Mouse (Mus musculus) urinary bladder, adult 2 months (tissue): Measurements from ENCODE around the gene Rhobtb1. TPM values are rescaled to one million over a fixed set of nuclear protein-coding genes. Genes with fewer than 3 reads are reported as not detected.

ENCODE experiments used
- DNase-seq: peaks from one replicate; pipeline ENCODE4 v3.0.0; 2022; ENCODE audit warnings: low spot score
- polyA plus RNA-seq: library from polyadenylated mRNA; depleted of rRNA; stranded (reverse); fragments of >200 nt; gene quantifications from 2 replicates; pipeline ENCODE4 v1.2.3, GENCODE M21; 2012

Gene Rhobtb1
- polyA plus RNA-seq, 1 experiment: 14.0 TPM

DNA sequence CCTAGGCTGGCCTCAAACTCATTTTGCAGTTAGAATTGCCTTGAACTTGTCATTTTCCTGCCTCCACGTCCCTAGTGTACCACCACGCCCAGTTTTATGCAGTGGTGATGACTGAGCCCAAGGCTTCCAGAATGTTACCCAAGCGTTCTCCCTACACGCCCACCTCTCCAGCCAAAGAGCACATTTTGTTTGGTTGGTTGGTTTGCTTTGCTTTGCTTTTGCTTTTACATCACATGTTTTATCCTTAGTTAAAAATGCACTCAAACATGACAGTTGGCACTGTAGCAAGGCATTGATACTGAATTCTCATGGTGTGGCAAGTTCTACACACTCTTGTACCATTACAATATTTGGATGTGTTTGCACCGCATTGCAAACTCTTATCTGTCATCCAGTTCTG is 12.0 kb downstream of the Rhobtb1 start:
- DNase-seq: no peak

DNA sequence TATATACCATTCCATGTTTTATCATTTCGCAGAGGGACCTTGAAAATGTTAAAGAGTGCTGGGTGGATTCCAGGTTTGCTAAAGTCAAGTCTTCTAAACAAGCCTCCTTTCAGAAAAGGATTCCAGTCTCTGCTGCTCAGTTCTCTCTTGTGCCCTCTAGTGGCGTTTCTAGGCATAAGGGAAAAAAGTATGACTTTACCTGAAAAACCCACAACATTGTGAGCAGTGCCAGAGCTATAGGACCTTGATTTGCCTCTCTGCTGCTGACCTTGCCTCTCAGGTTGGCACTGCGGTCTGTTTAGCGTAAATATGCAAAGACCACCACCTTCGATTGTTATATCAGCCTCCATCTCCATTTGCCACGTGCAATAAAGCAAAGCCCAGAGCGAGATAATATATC is 13.9 kb downstream of the Rhobtb1 start:
- DNase-seq: no peak

DNA sequence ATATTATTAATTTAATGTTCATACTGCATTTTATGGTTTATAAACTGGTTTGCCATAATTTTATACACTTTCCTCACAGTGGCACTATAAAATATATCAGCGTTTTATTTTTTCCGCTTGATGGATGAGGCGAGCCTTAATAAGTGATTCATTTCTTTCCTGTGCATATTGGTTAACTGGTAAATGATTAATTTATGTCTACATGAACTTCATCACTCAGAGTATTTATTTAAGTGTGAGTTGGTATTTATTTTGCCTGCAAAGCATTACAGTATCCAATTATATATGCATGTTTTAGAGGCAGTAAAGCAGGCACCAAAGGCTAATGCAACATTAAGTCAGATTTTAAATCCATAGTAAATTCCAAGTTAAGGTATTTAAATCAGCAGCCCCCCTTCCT is 14.6 kb downstream of the Rhobtb1 start:
- no peak for DNase-seq

DNA sequence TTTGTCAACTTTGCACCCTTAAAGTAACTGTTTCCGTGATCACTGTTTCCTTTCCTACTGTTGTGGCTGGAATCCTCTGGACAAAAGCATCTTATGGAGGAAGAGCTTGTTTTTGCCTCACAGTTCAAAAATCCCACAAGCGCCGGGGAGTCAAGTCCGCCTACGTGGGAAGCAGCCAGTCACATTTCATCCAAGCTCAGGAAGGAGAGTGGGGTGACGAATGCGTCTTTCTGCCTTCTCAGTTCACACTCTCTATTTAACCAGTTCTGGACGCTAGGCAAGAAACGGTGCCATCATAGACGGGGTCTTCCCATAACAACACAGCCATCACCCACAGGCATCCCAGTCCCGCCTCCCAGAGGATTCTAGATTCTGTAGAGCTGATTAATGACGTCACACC is 15.3 kb downstream of the Rhobtb1 start:
- DNase-seq: no peak

DNA sequence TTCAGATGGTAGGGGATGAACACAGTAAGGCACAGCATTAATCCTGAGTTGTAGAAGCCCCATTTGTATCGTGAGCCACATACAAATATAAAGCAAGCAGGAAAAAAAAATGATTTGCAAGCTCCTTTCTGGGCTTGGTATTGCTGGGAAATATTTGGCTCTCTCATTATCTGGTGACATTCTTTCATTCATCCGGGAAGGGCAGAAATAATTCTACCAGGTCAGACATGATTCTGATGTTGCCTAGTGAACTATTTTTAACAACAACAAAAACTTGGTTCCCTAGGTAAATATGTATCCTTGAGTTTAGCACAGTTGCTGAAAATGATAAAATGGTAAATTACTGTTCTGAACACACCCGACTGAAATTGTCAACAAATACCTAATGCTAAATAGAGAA is 21.2 kb downstream of the Rhobtb1 start:
- DNase-seq: no peak

DNA sequence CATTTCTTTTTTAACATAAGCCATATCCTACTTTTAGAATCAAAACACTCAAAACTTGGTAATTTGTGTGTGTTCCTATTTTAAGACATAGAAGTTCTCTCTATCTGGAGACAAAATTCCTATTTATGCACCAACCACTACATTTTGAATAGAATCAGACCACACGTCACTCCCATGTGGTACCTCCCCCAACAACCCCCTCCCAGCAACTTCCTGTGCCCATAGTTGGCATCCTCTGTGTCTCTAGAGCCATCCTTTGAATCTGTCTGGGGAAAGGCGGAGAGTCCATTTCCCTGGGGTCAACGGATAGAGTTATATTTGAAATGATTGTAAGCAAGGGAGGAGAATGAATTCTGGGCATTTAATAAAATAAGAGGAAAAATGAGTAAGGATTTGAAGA is 24.9 kb downstream of the Rhobtb1 start:
- DNase-seq: no peak

DNA sequence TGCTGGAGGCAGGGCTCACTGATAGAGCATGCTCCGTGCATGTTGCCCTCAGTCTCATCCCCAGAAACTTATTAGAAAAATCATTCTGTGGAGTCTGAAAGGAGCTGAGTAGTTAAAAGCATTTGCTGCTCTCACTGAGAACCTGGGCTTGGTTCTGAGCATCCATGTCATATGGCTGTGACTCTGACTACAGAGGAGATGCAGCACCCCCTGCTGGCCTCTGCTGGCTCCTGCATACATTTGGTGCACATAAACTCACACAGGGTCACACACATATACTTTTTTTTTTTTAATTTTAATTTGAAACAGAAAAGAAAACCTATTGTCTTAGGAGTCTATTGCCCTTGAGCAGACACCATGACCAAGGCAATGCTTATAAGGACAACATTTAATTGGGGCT is 28.1 kb downstream of the Rhobtb1 start:
- DNase-seq: no peak

DNA sequence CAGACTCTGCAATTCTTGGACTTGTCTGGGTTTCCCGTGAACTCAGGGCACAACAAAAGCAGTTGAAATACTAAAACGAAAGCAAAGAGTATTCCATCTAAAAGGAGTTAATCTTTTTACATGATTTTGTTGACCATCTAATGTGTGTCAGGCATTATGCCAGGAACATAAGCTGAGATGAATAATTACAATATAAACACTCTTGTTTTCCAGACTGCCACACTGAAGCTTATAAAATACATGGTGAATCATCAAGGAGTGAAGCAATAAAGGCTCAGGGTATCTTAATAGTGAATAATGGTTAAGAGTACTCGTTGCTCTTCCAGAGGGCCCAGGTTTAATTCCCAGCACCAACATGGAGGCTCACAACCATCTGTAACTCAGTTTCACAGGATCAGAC is 29.8 kb downstream of the Rhobtb1 start:
- no peak for DNase-seq

DNA sequence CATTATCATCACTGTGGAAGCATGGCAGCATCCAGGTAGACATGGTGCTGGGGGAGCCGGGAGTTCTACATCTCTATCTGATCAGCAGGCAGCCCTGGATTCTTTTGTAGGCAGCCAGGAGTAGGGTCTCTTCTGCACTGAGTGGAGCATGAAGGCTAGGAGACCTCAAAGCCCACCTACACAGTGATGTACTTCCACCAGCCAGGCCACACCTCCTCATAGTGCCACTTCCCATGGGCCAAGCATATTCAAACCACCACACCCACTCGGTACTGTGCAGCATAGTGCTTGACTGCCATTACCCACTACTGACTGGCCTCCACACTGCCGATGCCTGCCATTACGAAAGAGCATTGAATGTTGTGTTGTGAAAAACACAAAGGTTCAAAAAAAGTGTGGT is 33.7 kb downstream of the Rhobtb1 start:
- DNase-seq: no peak

DNA sequence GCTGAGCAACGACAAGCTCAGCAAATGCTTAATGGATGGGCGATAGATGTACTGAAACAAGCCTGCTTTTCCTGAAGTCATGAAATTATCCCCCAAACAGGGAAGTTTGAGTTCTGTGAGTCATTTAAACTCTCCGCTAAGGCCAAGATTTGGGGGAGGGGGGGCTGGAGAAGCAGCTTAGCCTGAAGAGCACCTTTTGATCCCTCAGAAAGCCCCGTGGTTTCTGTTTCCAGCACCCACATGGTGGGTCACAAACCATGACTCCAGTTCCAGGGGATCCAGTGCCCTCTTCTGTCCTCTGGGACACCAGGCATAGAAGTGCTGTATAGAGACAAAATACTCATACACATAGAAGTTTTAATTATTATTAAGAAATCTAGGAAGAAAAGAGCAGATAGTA is 34.2 kb downstream of the Rhobtb1 start:
- DNase-seq: no peak

DNA sequence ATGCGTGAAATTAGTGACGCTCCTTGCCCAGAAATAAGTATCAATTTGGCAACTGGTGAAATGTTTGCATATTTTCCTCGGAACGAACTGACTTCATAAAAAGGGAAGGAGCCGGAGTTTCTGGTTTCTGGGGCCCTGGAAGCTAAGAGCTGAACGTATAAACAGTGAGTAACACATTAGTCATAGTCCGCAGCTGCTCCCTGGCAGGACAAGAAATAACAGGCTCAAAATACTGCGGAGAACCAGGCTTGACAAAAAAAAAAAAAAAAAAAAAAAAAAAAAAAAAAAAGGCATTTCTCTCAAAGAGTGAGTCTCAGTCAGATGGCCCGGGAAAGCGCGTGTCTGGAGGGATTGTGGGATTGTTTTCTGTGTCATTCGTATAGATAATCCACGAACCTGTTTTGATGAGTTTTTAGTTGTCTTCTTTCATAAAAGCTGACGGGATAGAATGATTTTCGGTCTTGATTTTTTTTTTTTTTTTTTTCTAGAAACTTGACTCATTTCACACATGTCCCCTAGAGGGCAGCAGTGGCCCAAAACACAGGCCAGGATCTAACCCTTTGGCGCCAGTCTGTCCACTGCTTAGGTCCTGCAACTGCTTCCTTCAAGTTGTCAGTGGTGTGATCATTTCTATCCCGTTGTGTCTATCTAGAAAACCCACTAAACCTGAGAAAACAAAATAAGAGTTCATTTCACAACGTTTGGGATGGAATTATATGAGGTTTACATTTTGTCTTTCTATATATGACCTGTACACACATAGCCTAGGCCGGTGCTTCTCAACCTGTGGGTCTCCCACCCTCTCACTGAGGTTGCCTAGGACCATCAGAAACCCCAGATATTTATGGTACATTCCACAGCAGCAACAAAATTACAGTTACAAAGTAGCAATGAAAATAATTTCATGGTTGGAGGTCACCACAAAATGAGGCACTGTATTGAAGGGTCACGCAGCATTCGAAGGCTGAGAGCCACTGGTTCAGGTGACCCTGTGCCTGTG is 35.0 kb downstream of the Rhobtb1 start:
- peak; percentile 38 for DNase-seq

DNA sequence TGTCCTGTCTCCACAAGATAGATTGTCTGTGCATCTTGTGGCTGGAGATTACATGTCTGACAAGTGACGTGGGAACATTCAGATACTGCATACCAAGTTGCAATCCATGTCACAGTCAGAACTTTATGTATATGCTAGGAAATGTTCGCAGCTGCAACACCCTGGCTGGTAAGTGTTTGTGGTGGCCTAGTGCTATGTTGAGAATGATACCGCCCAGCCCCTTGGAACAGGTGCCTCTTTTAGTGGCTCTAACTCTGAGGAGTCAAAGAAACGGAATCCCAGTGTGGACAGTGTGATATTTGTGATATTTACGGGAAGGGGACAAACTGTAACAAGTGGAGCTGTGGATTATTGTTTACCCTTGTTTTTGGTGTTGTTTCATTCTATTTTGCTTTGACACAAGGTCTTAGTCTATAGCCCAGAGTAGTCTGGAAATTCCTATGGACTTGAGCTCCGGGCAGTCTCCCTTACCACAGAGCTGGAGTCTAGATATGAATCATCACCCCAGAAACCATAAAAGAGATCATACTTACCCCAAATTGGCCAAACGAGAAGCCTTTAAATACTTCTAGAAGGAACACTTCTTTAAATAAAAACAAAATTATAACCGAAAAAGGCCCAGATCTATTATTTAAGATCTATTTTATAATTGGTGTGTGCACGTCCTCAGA is 36.7 kb downstream of the Rhobtb1 start:
- no peak for DNase-seq

DNA sequence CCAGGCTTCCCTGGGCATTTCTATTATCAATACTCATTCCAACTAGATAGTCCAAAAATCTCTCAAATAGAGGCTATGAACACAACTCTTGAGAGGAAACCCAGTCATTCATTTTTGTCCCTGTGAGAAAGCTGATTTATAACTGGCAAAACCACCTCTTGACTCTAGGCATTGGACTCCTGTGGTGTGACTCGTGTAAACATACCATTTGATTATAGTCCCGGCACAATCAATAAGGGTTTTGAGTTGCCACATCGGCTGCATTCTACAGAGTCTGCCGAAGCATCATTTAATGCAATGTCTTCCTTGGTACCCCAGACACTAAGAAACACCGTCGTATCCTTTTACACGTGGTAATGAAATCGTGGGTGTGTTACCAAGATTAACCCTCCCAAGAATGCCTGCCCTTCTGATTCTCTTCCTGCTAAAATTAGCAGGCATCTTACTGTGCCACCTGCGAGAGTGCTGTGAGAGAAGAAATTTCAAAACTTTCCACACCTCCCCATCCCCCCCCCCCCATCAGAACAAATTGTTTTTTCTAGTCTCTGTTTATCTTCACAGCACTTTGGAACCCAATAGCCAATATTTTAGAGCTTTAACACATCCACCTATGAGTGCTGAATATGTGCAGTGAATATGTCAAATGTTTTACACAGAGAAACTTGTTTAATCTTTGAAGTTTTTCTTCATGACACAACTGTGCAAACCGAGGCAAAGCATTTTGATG is 39.4 kb downstream of the Rhobtb1 start:
- DNase-seq: no peak

DNA sequence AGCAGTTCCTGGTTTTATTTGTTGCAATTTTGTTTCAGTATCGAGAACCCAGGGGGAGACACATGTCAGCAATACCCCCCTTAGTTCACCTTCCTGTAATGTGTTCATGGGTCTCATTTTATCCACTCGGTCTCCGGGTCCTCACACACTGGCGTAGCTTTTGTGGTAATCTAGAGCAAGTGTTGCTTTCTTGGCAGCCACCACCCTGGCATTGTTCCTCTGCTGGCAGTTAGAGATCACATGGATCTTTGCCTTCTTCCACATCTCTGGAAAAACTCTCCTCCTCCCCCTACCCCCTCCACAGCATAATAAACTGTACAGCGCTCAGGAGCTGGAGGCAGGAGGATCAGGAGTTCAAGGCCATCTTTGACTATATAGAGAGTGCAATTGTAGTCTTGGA is 41.0 kb downstream of the Rhobtb1 start:
- DNase-seq: no peak

DNA sequence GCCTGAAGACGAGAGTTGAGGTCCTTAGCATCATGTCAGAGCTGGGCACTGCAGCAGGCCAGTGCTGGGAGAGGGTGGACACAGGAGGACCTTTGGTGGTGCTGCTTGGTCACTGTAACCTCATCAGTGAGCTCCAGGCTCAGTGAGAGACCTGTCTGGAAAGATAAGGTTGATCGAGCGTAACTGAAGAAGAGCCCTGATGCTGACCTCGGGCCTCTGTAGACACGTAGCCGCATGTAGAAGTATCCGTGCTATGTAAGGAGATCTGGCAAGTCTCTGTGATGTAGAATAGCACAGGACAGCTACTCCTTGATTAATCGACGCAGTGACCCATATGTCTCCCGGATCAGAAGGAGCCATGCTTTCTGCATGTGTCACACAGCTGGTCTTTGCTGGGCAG is 42.5 kb downstream of the Rhobtb1 start:
- no peak for DNase-seq

DNA sequence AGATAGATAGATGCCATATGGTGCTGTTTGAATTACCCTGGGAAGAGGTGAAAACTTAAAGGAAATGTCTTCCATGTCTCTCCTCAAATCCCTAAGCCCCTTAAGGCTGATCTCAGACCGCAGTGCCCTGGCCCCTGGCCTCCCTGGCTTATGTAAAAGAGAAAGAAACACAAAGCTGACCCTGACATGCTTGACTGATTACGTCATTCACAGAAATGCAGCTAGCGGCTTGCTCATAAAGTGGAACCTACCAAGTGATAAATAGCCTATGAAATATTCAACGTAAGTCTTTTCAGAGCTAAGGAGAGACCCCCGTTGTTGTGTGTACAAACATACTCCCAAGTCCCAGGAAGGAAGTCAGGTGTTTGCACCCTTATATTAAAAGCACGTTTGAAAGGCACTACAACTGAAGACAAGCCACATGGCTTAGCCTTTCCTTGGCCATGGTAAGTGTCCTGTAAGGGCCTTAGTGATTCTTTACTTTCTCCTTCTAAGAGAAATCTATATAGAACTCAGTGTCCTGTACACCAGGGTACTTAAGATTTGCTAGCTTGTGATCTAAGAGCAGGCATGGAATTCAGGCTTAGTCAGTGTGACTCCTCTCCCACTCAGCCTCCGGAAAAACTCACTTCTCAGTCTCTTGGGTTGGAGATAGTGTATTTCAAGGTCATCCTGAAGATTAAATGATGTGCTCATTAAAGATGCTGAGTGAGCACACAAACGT is 53.6 kb downstream of the Rhobtb1 start:
- no peak for DNase-seq

DNA sequence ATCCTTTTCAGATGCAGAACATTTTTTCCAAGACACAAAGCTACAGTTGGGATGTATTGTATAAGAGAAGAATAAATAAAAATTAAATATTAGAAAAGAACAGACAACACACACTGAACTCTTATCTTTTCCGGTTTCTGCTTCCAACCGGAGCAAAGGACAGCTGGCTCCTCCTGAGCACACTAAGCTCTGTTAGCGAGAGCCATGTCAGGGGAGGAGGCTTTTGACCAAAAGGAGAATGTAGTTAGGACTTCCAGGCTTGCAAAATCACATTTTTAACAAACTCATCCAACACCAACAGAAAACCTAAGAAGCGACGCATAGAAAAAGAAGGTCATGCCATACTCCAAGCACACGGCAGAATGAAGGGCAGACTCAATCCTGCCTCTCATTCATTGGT is 54.8 kb downstream of the Rhobtb1 start:
- no peak for DNase-seq

DNA sequence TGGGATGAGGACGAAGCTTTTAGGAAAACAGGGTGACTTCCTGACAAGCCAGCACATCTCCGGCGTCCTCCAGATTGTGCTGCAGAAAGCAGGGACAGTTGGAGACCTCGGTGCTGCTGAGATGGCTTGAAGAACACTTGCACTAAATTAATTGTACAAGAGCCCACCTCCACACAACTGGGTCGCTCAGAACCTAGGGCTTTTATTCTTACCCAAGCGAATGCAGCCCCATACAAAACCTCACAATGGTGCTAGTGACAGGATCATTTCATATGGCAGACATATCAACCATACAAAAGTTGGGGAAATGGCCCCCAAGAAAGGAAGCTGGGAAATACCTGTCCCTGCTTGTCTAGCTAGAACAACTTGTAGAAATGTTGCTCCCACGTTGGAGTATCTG is 56.2 kb downstream of the Rhobtb1 start:
- no peak for DNase-seq

DNA sequence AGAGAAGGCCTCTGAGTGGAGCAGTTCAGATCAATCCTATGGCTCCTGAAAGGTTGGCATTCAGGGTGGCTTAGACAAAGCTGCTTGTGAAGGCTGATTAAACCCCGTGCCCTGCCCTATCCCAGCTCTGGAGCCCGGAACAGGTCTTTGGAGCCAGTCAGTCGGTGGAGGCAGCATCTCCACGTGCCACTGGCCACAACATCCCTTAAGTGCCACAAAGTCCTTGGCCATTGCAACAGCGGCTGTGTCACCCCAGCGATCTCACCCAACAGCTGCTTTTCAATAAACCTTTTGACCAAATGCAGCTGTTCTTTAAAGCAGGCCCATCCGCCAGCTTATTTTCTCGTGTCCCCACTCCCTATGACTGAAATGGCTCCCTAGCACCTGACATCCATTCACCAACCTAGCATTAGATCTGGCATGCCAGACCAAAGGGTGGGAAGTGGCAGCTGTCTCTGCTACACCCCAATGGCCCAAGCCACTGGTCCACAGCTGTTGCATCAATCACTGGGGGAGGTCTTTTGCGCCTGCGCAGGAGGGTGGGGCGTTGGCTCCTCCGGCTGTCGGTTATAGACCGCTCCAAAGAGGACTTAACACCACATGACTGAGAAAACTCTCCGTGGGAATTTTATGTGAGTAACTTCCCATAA is 56.9 kb downstream of the Rhobtb1 start:
- DNase-seq: no peak

DNA sequence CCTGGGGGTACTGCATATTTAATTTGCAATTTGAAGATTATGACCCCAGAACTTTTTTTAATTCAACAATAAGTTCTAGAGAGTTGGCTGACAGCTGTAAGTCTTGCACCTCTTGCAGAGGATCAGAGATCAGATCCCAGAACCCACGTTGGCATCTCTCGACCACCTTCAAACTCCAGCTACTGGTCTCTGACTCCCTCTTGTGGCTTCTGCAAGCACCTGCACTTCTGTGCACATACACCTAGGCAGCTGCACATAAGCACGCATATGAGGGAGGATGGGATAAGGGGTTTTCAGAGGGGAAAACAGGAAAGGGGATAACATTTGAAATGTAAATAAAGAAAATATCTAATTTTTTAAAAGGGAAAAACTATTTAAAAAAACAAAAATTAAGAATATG is 57.5 kb downstream of the Rhobtb1 start:
- no peak for DNase-seq

DNA sequence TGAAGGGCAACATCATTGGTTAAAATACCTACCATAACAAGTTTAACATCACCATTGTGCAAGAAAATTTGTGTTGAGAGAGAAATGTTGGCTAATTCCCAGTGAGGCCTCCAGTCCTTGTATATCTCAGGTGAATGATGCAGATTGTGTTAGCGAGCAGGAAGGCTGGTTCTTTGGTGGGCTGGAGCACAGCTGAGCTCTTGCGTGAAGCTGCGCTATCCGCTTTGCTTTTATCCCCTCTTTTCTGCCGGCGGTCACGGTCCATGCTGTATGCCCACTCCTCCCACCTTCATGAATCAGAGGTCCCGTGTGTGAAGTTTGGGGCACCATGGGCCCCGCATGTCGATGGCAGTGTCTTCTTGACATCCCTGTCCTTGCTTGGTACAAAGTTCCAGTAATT is 58.8 kb downstream of the Rhobtb1 start:
- DNase-seq: no peak
